Mouse (Mus musculus) neural tube, embryonic 10.5 days (tissue): ENCODE measurements around the gene Mxd4.

Experiments
- DNase-seq: peaks from one replicate; pipeline ENCODE4 v3.0.0-alpha.2; 2017; ENCODE audit warnings: low spot score; ENCODE audit errors: extremely low spot score

The Mxd4 gene

DNA sequence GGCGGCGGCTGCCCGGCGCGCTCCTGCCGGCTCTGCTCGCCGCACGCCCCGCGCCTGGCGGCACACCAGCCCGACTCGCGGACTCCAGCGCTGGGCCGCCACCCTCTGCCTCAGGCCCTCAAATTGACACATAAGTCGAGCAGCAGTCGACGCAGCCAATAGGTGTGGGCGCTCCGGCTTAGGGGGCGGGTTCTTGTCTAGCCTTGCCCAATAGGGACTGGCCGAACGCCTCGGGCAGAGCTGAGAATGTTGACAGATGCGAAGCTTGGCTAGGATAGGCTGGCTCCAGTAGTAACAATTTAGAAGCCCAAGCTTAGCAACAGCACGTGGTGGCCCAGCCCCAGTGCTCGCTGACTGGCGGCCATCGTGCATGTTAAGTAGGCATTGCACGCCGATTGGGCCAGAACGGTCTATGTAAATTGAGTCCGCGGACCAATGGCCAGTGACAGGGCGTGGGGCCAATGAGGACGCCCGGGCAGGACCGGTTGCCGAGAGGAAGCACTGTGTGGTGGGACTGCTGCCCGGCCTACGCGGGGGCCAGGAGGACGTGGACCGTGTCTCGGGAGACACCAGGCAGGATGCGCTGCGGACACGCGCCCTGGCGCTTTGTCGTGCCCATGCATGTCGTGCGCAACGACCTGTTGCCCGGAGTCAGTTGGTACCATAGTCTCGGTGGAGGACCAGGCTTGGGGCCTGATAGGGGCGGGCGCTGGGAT lies at the start of gene Mxd4:
Mxd4 (minus strand) TSS at position 120 of the 716 bp plus-strand sequence.
- peak; percentile 97 for DNase-seq

DNA sequence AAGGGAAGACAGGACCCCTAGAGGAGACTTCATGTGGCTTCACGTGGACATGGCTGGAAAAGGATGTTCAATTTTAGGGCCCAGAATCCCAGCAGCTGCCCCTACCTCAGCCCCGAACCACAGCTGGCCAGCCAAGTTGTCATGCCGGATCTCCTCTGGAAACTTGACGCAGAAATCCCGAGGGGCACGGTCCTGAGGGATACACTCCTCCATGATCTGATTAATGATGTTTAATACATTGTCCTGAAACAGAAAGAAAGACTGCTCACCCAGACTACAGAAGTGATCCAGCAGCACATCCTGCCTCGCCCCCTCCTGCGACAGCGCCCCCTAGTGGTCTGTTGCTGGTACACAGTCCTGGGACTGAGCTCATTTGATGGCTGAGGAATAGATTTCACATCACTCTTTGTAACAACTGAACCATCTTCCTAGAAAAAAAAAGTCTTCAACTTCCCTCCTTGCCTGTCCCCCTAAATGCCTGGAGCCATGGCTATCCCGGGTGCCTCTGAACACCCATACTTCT lies 48.4 kb upstream of the Mxd4 start:
- DNase-seq, result peak; percentile 48

DNA sequence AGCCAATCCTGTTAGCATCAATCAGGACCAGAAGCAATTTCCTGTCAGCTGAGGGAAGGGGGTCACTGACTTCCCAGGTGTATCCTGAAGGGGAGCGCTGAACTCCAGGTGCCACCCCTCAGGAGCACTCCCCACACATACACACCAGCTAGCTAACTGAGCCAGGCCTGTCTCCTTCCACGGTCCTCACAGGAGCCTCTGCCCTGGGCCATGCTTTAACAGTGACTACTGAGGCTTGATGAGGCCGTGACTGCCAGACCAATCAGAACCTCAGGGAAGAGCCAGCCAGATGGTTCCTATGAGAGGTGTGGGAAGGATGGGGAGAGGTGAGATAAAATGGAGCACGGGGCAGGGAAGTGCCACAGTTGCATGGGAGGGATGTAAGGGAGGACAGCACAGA lies 47.5 kb upstream of the Mxd4 start:
- no peak for DNase-seq

DNA sequence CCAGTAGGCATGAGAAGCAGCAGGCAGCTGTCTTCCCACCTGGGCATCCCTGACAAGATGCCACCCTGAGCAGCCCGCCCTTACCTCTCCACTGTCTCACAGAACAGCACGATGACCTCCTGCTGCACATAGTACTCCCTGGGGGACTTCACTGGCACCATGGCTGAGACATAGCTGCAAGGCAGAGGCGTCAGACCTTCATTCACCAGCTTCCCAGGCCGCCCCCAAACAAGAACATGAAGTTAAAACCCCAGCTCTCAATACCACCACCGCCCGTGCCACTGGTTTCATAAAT lies 45.6 kb upstream of the Mxd4 start:
- DNase-seq, result no peak

DNA sequence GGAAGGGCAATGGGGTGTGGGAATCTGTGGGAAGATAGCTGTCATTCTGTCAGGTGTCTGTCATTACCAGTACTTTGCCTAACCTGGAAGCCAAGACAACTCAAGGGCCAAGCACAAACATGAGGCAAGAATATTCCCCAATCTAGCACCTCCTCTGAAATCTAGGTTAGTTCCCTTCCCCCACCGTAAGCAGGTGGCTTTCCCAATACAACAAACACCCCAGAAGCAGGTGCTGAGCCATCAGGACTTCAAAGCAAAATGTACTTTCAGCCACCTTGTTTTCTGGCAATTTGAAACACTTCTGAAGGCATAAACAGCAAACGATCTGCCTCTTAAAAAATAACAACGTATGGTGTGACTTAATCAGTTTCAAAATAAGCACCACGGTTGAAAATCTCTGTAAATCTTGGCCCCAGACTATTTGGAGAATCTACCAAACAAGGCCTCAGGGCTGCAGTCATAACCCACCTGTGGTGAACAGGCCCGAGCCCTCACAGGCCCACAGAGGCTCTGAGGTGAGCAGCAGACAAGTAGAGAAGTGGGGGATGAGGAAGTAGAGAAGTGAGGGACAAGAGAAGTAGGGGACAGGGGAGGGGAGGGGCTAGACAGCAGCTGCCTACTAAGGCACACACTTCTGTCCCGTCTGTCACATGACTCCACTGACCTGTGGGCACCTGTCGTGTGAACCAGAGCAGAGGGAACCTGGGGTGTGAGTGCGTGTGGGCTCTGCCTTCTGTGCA lies 45.1 kb upstream of the Mxd4 start:
- DNase-seq, result no peak

DNA sequence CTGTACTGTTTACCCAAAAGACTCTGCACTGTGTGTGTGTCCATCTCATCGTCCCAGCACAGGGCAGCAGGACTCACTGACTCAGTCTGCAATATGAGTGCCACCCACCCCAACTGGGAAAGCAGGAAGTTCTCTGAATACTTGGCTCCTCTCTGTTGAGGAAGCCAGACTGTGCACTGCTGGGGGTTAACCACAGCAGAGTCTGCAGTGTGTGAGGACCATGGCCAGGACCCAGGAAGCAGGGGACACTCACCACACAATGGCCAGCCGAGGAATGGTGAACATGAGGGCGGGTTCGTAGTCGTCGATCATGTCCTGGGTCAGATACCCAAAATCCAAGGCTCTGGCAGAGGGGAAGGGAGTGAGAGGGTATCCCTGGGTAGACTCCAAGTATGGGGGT lies 44.4 kb upstream of the Mxd4 start:
- no peak for DNase-seq

DNA sequence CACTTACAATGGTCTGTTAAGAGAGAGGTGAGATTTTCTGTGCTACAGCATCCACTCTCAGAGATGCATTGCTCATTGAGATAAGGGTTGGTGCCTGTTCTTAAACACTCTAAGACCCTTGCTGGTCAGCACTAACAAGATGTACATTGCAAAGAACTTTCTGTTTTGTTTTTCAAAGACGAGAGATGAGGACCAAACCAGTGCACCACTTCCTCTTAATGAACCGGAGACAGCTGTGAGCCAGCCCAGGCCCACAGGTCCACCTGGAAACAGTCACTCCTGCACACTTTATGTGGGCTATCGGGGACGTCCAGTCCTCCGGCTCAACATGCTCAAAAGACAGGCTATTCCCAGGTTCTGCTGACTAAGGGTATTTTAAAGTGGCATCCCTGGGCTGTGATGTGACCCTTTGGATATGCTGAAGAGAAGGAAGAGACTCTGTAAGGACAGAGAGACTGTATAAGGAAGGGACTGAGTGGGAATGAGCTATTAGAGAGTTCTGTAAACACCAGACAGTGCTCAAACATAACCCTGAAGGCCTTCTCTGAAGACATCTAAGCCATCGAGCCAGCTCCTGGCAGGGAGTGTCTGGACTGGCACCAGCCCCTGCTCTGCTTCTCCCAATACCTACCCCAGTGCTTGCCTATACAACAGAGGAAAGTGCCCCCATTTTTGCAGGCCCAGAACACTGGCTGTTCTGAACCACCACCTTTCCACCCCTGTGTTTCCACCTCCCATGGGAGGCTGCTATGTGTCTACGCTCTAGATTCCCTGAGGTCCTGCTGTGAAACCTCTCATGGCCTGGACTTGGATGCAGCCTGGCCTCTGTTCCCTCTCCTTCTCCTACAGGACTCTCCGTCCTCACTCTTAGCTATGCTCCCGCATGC lies 43.3 kb upstream of the Mxd4 start:
- DNase-seq, result no peak

DNA sequence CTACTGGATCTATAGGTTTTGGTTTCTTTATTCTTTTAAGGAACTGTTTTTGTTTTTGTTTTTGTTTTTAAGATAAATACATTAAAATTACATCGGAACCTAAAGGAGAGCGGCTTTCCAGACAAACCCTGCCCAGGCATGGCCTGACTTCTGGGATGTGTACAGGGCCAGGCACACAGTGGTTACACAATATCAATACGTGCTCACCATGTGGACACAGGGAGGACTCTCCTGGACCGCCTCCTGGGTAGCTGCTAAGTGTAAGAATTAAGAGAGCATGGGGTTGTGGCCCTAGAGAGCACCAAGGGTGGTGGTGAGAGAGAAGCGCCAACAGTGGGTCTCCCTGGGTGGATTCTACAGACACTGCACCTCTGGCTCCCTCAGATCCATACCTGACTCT lies 42.0 kb upstream of the Mxd4 start:
- DNase-seq, result no peak

DNA sequence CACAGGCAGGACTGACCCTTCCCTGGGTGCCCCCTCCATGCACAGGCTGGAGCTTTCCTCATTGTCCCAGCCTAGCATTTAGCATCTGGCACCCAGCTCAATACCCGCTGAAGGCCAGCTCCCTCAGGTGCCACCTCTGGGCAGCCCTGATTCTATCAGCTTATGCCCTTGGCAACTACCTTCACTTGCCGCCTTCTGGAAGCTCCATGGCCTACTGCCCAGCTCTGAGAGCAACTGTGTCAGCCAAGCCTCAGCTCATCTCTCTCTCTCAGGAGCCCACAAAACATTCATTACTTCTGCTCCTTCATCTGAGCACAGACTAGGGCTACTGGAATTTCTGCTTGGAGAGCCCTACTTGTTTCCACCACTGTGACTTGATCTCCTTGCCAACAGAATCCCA lies 38.0 kb upstream of the Mxd4 start:
- no peak for DNase-seq

DNA sequence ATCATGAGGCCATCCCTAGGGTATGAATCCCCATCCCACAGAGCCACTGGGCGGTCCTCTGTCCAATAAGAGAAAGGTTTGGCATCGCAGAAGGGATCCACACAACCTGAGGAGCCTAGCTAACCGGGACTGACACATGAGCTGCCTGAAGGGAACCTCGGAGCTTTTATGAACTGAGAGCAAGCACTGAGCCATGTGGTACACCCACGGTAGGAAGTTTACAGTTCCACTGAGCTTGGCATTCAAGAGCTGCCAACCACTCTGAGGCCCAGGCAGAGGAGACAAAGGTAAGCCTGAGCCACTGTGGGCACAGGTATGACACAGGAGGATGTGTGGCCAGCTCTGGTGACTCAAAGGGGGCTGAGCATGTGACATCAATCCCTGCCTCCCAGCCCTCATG lies 37.0 kb upstream of the Mxd4 start:
- DNase-seq, result no peak

DNA sequence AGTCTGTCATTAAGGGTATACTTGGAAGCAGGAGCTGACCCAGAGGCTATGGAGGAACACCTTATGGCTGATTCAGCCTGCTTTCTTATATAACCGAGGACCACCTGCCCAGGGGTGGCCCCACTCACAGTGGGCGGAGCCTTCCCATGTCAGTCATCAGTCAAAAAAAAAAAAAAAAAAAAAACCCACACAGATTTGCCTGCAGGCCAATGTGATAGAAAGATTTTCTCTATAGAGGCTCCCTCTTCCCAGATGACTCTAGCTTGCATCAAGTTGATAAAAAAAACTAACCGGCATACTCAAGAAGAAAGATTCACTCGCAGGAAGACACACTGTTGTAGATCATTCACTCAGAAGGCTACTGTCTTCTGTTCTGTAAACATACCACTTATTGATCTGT lies 32.5 kb upstream of the Mxd4 start:
- no peak for DNase-seq

DNA sequence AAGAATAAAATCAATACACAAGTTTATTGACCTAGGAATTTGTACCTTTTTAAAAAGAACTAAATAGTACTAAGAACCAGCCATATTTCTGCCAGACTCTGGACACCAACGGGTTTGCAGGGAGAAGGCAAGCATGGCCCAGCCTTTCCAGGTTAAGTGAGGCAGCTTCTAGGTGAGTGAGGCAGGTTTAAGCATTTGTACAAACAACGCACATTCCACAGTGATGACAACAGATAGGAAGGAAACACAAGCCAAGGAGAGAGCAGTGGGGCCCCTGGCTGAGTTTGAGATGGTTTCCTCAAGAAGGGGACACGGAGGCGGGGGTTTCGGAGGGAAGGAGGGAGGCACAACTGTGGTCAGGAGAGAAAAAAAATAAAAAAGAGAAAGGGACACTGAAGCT lies 31.2 kb upstream of the Mxd4 start:
- no peak for DNase-seq

DNA sequence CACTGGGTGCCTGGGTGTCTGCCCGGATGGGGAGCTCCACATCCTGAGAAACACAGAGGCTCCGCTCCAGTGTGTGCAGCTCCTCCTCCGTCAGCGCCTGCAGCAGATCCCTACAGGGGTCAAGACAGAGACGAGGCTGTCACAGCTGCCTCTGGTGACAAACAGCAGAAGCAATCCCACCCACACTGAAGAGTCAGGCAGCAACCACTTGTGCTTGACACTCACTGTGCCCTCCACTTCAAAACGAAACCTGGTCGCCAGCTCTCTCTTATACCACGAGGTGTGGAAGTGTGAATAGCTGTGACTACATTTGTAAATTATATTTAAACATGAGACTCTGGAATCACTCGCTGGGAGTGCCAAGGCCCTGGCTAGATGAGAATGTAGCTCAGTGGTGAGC lies 30.2 kb upstream of the Mxd4 start:
- no peak for DNase-seq

DNA sequence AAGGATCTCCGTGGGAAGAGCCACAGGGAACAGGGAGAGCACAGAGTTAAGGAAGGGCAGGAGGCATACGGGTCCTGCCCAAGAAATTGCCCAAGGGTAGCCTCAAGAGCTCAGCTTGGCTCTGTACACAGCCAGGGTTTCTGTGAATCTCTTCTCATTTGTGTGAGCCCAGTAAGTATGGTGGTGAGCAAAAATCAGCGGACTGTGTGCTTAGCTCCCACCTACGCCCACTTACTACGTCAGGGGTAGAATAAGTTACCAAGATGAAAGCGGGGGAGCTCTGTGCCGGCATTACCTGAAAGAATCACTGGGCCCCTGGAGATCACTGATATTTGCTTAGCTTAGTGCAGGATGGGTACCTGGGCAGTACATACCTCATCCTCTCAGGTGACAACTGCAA lies 28.5 kb upstream of the Mxd4 start:
- no peak for DNase-seq

DNA sequence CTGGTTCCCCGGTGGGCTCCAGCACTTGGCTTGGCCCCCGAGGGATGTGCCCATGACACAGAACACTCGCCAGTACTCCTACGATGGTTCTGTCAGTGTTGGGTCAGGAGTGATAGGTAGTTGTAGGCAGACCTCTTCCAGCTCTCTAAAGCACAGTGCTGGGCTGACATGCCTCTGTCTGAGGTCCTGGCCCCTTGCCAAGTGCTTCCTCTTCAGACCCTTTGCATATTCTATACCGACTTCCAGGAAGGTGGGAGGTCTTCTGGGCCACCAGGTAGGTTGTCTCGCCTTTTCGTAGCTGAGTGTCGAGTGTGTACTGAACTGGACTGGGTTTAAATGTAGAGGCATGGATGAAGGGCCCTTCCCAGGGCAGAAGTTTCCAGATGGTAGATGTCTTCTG lies 26.1 kb upstream of the Mxd4 start:
- no peak for DNase-seq

DNA sequence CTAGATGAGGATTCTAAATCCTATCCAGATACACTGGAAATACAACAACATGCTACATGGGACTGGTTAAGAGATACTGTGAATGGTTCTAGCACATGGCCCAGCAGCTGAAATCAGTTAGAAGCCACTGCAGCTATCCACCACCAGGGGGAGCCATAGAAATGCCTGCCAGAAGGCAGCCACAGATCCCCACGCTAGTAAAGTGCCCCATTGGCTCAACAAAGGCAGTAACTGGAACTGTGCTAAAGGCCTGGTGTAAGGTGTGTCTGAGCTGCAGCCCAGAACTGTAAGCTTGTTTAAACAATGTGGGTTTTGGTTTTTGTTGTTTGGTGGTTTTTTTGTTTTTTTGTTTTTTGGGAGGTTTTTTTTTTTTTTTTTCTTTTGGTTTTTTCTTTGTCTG lies 22.8 kb upstream of the Mxd4 start:
- peak; percentile 79 for DNase-seq

DNA sequence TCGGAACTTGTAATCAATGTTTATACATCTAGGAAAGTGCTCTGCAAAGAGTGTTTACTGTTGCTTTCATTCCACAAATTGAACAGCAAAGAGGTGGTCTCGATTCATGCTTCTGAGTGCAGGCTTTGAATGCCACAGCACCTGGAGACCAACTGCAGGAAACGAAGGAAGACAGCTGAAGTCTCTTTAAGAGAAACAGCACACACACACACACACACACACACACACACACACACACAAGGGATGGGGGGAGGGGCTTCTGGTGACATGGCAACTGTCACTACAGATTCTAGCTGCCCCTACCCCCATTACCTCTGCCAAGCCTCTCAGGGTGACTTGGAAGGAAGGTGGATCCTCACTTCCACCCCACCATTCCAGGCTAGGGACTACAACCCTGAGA lies 20.0 kb upstream of the Mxd4 start:
- no peak for DNase-seq

DNA sequence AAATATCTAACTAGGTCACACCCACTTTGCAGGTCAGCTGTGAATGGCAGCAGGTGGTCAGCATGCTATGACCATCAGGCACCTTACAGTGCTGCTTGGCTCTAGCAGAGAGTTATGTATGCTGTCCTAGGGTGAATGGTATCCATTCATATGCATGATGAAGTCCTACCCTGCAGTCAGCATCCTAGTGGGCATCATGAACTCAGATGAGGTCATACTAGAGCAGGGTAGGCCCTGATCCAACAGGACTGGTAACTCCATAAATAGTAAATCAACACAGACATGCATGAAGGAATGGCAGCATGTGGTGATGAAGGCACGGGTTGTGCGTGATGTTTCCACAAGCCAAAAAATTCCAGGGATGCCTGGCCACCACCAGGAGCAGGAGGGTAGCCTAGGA lies 18.3 kb upstream of the Mxd4 start:
- no peak for DNase-seq

DNA sequence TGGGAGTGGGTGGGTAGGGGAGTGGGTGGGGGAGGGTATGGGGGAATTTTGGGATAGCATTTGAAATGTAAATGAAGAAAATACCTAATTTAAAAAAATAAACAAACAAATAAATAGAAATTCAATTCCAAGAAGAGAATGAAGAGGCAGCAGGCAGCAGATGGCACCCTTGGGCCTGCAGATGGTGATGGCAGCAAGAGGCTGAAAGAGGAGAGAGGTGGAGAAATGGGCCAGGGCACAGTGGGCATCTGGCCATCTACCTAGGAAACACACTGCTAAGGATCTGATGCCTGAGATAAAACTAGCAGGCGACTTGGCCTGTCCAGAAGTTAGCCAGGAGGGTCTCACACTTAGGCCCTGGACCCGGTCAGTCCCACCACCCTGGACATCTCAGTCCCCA lies 17.4 kb upstream of the Mxd4 start:
- no peak for DNase-seq

DNA sequence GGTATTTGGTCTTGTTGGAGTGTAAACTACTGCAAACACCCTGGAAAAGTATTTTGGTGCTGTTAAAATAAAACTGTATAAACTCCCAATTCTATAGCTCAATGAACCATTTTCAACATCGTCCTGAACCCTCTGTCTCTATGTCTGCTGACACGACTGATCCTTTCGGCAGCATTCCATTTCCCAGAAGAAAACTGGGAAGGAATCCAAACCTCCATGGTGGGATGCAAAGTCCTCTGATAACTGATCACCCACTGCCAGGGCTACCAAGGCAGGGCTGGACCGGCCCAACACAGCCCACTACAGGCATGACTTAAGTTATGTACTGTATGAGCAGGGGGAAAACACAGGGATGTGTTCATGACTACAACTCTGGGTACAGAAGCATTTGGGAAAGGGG lies 14.5 kb upstream of the Mxd4 start:
- no peak for DNase-seq

DNA sequence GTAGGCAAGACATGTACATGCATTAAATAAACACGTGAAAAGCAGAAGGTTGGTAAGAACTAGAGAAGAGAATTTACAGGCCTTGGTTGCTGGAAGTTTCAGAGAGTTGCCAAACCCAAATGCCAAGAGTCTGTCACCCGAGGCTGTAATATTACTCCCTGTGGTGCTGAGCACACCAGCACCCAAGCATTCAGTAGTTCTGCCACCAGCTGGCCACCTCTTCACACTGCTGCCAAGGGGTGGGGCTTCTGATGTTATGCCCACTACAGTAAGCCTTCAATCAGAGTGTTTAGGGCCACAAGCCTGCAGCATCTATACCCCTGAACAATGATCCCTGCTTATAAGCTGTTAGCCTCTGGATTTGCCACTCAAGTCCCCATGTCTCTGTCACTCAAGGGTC lies 13.9 kb upstream of the Mxd4 start:
- DNase-seq, result no peak

DNA sequence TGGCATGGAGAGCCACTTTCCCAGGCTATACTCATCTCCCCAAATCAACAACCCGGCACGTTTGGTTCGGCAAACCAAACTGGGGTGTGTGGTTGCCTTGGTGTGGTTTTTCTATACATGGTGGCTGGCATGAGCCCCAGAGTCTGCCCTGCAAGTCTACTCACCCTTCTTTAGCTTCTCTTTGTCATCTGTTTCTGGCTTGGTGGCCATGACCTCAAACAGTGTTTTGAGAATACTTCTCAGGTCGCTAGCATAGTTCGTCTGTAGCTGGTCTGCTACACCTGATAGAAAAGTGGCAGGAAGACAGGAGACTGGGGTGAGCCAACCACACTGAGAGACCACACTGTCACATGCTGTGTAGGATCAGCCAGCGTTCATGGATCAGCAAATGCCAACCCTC lies 11.1 kb upstream of the Mxd4 start:
- no peak for DNase-seq
